Mouse (Mus musculus) thymus, postnatal 4 days (tissue): ENCODE measurements around the gene Snrpg.
A peak's percentile ranks its signal among the peaks of the same experiment; 100 is the strongest.

Experiments
- DNase-seq: peaks from one replicate; pipeline ENCODE4 v3.0.0; 2021

Gene Snrpg

DNA sequence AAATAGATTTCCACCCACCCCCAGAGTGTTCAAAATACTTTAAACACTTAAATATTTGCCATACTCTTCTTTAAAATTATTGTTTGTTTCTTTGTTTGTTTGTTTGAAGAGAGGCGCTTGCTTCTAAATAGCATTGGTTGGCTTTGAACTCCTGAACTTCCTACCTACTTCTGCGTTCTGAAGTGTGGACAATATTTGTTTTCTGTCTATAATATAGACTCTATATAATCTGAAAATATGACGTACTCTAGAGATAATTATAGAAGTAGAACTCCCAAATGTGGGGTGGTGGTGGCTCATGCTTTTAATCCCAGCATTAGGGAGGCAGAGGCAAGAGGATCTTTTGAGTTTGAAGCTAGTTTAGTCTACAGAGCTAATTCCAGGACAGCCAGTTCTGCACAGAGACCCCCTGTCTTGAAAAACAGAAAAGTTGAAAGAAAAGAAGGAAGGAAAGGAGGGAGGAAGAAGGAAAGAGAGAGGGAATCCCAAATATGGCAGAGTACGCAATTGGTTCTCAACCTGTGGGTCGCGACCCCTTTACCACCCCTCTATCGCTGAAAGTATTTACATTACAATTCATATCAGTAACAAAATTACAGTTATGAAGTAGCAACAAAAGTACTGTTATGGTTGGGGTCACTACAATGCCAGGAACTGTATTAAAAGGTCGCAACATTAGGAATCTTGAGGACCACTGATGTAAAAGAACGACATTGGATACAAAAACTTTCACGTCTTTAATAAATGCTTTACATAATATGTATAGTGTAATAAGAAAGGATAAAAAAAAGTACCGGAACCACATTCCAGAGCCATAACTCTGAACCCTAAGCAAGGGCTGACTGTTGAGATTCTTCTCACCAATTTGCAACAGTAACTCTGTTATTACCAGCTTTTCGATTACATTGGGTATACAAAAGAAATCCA lies 31.8 kb downstream of the Snrpg start:
- no peak for DNase-seq

DNA sequence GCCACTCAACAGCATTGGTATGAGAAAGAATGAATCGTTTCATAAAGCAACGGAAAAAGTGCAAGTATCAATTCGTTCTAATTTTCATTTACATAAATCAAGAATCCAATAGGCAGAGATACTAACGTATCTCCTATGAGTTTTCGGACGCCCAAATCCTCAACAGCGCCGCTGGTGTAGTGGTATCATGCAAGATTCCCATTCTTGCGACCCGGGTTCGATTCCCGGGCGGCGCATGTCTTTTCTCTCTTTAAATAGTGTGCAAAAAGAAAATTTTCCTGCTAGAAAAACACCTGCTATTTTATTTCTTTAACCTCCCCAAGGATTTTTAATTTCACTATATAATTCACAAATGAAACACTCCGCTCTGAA lies 32.6 kb downstream of the Snrpg start:
- peak; percentile 86 for DNase-seq

DNA sequence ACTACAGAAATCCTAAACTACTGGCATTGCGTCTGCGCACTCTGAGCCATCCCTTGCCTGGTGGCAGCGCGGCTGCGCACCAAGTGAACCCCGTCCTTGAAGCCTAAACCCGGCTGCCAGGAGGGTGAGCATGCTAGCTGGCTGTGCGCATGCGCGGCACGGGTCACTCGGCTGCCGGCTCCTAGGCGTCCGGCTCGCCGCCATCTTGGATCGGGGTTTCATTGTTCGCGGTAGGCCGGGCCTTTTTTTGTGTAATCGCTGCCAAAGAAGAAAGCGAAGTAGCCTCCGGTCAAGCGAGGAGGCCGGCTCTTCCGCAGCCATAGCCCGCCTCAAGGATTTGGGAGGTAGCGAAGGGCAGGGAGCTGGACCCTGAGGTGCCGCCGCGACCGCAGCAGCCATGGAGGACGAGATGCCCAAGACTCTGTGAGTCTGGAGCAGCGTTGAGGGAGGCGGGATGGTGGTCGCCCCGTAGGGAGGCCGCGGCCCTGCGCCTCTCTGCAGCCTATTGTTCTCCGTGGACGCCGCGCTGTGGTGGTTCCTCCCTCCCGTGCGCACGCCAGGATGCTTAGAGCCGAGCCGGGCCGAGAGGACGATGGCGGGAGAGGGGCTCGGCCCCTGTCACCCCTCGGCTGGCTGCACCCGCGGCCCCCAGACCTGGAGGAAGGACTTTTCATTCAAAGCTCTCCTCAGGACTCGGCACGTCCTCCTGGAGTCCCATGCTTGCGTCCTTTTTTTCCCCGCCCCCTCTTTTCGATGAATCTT lies 33.2 kb downstream of the Snrpg start, which contains the start of gene Tia1:
Gene Tia1, plus strand, starts transcription at position 120 of the 762 bp plus-strand sequence.
- DNase-seq, result peak; percentile 97

DNA sequence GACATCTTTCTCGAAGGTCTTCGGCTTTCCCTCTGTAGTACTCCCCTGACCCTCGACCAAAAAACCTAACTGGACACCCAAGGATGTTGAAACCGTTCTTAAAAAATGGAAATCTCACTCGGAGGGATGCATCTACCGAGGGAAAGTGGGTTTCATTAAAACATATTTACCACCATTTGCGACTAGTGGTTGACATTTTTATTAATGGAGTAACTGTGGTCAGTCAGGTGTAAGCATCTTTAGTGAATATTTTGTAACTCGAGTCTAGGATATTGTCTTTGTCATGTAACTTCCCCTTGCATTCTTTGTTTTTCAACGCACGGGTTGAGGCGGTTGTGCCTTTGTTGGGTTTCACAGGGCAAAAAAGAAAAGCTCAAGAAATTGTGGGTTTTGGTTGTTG lies 33.9 kb downstream of the Snrpg start:
- DNase-seq, result no peak

DNA sequence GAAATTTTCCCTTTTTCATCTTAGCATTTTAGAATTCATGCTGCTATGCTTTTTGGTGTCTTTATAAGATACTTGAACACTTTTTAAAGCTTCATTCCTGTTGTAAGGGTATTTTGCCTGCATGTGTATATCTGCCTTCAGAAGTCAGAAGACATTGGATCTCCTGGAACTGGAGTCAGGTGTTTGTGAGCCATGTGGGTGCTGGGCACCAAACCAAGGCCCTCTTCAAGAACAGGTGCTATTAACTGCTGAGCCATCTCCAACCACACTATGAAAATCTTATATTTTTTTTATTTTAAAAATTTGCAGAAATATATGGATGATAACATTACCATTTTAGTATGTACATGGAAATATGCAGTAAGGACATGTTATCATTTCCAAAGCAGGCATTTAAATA lies 35.2 kb downstream of the Snrpg start:
- no peak for DNase-seq

DNA sequence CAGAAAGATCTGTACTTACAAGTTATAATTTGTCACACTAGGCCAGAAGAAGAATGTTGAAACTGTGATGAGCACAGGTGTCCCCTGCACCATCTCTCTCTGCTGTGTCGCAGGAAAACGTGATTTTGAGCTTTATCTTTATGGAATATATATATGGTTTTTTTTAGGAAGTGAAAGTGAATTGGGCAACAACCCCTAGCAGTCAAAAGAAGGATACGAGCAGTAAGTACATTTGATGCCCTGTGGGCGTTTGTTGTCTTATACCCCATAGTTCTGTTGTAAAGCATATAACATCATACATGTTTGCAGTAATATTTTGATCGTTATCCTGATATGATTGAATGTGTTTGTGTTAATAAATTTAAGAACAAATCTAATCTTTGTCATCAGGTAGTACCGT lies 47.6 kb downstream of the Snrpg start:
- no peak for DNase-seq

DNA sequence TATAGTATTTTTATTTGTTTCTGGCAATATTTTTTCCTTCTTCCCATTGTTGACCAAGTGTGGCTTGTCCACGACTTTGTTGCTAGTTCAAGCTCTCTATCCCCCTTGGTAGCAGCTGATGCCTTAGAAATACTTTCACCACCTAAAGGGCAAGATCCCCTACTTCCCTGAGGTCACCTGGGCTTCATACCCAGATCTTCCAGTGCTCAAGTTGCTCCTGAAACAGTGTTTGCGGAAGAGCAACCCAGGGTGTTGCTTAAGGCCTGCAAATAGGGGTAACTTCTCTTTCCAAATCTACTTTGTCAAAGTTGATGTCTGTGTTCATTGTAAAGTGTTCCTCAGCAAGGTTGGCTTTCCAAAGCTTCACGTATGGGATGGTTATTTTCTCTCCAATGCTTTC lies 48.1 kb downstream of the Snrpg start:
- no peak for DNase-seq

DNA sequence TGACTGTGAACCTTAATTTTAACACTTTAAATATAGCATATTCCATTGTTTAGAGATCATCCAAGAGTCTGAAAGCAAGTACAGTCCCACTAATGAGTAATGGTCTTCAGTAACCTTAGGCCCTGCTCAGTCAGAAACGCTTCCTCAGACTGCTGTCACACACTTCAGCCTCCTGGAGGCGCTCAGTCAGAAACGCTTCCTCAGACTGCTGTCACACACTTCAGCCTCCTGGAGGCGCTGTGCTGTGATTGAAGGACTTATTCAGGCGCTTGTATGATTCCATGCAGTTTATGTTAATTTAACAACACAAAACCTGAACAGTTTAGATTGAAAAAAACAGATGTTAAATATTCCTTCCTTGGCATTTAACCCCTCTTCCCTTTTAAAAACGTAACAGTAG lies 49.4 kb downstream of the Snrpg start:
- peak; percentile 47 for DNase-seq

DNA sequence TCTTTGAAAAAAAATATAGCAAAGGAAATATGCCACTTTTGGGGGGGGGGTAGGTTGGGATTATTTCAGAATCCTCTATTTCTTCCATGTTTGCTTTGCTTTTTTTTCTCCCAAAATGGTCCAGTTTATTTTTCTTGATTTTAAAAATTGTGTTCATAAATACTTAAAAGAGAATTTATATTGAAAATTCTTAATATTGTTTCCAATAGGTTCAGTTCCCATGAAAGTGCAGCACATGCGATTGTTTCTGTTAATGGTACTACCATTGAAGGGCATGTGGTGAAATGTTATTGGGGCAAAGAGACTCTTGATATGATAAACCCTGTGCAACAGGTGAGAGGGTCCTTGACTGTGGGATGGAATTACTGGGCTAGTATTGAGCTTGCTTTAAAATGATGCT lies 55.3 kb downstream of the Snrpg start, which contains the start of gene Gm44790:
Gene Gm44790, plus strand, starts transcription at position 301 of the 400 bp plus-strand sequence.
- no peak for DNase-seq
